Comparison of ENCODE assay signal across 10 mouse cellular contexts in genomic region chr5:115415111-115416085, GRCm38 (mm10). TPM values are rescaled to one million over a fixed set of nuclear protein-coding genes. Genes with fewer than 3 reads are reported as not detected.
A peak's percentile ranks its signal among the peaks of the same experiment; 100 is the strongest.
DNase-seq lines count a peak whose midpoint lies in the region; ATAC-seq lines count a peak whose summit lies in the region.
"Had no signal": no experiment of that assay in that cellular context is flagged by ENCODE, and none has a peak within 500 bp of the region (broad histone marks: within the 10 kb centered on the region; RNA-seq: fewer than 3 reads in every experiment).

No protein-coding gene starts in this region.

- ATAC-seq in midbrain, embryonic 11.5 days (ENCODE audit: low FRiP score) = no peak

- no peaks in the 10 kb centered on the region; the same call in 1 of the 2 replicates for H3K4me1 ChIP-seq in midbrain, embryonic 11.5 days (ENCODE audit: control insufficient read depth, insufficient read depth, low read length)

- peak overlapping the region; percentile 28 for H3K9ac ChIP-seq in midbrain, embryonic 11.5 days (ENCODE audit: low read length)

- intact Hi-C loops in left cerebral cortex, postnatal 14 days (cut with DNase I) = no loop called here
- intact Hi-C loops in left cerebral cortex, postnatal 36 days (cut with DNase I) = no loop called here

- DNase-seq in adrenal gland, adult (ENCODE audit: inconsistent age in 2 of 2, low spot score in 1 of 2) = peak; percentile 48 to 75
- DNase-seq in adrenal gland, adult 18-20 months (ENCODE audit: low spot score in 2 of 2) = no peak
- peak; percentile 25 for DNase-seq in ovary, postnatal 36 days (ENCODE audit: low spot score)
- DNase-seq in ovary, postnatal 14 days (ENCODE audit: low spot score) = no peak
- peak; percentile 89 for DNase-seq in midbrain, embryonic 11.5 days (ENCODE audit: low spot score, missing footprints)
- DNase-seq in thymus, postnatal 4 days = peak; percentile 69
- no peak for DNase-seq in left cerebral cortex, postnatal 14 days (ENCODE audit: low spot score in 2 of 2)
- no peak for DNase-seq in left cerebral cortex, postnatal 36 days (ENCODE audit: low spot score in 2 of 2)

- 0 out of 2 replicates have a peak overlapping the region, but pooled peaks have one; percentile 17 for H3K27ac ChIP-seq in midbrain, embryonic 11.5 days (ENCODE audit: low read depth, low read length)

- H3K9me3 ChIP-seq in midbrain, embryonic 11.5 days (ENCODE audit: control insufficient read depth, low read length) = no peaks in the 10 kb centered on the region; the same call in 1 of the 2 replicates

- H3K4me3 ChIP-seq in midbrain, embryonic 11.5 days (ENCODE audit: low read depth, low read length) = 0 out of 2 replicates have a peak overlapping the region, but pooled peaks have one; percentile 1

- H3K27me3 ChIP-seq in midbrain, embryonic 11.5 days (ENCODE audit: control insufficient read depth, insufficient read depth, low read length) = no peaks in the 10 kb centered on the region

- H3K36me3 ChIP-seq in midbrain, embryonic 11.5 days (ENCODE audit: control insufficient read depth, insufficient read depth, low read length) = no peaks in the 10 kb centered on the region

- 62% methylated on average over 24 of the region's 24 CpGs for WGBS in midbrain, embryonic 11.5 days

- H3K4me2 ChIP-seq in midbrain, embryonic 11.5 days = peak overlapping the region; percentile 23; the same call in 1 of the 2 replicates

RNA-seq across cellular contexts. Expression of gene Msi1, which starts 14.0 kb away (rescaled TPM):
- total RNA-seq in adrenal gland, adult 18-20 months (2021) = 10 to 100 TPM; 12.4 to 20.8 TPM
- 199 and 227 TPM in 2 replicates for polyA plus RNA-seq in midbrain, embryonic 11.5 days (2014; fragmentation: Nextera tagmentation; extraction: Ambion mirVana)
- total RNA-seq in left cerebral cortex, postnatal 14 days (2021) = 10 to 100 TPM; 45.4 to 54.0 TPM
- total RNA-seq in left cerebral cortex, postnatal 36 days (2021) = 10 to 100 TPM; 46.9 to 51.3 TPM
- total RNA-seq: common myeloid progenitor, adult 5-6 weeks had no signal

RNA-seq across cellular contexts. Expression of gene Pla2g1b, which starts 50.7 kb away (rescaled TPM):
- not detected for total RNA-seq in adrenal gland, adult 18-20 months (2021)
- polyA plus RNA-seq in midbrain, embryonic 11.5 days (2014; fragmentation: Nextera tagmentation; extraction: Ambion mirVana) = not detected in 2 replicates
- total RNA-seq in left cerebral cortex, postnatal 14 days (2021) = not detected
- not detected for total RNA-seq in left cerebral cortex, postnatal 36 days (2021)
- total RNA-seq: common myeloid progenitor, adult 5-6 weeks had no signal
- polyA plus RNA-seq: liver, embryonic 16.5 days had no signal

Comparison
In these comparisons a context has a peak if more than half of its experiments do, and no peak if none do; other contexts are left out.
1. DNase-seq: peak in adrenal gland, adult (2 of 2), ovary, postnatal 36 days (single experiment), midbrain, embryonic 11.5 days (single experiment) and thymus, postnatal 4 days (single experiment); none in adrenal gland, adult 18-20 months (0 of 2), ovary, postnatal 14 days (single experiment), left cerebral cortex, postnatal 14 days (0 of 2) and left cerebral cortex, postnatal 36 days (0 of 2).